Mouse (Mus musculus) heart, embryonic 13.5 days (tissue): ENCODE results near the gene Prkg1. TPM values are rescaled to one million over a fixed set of nuclear protein-coding genes. Genes with fewer than 3 reads are reported as not detected.
A peak's percentile ranks its signal among the peaks of the same experiment; 100 is the strongest.
"Not testable (repeated sequence)": the region's sequence is repeated elsewhere in the genome, so short reads cannot be mapped to it uniquely, and the experiment has no call there.

Experiments
- ATAC-seq: fragments of 200-750 bp; cut with Nextera tagmentation; 2 replicates; pipeline ENCODE4 v1.8.0; 2017; ENCODE audit warnings: moderate TSS enrichment; ENCODE audit not compliant: insufficient number of reproducible peaks, low FRiP score, low TSS enrichment; ENCODE audit errors: extremely low read depth
- H3K27ac ChIP-seq: fragments of 300-500 bp; sonication (generic); replicated peaks from 2 replicates; pipeline ENCODE4 v1.5.1; 2015; ENCODE audit warnings: moderate library complexity, mild to moderate bottlenecking, inconsistent platforms
- H3K27me3 ChIP-seq: fragments of 300-500 bp; sonication (generic); replicated peaks from 2 replicates; pipeline ENCODE4 v1.6.1; 2015; ENCODE audit warnings: mild to moderate bottlenecking, inconsistent platforms
- H3K36me3 ChIP-seq: fragments of 300-500 bp; sonication (generic); 2 replicates; pipeline ENCODE4 v1.6.1; 2015; ENCODE audit warnings: mild to moderate bottlenecking, inconsistent platforms
- H3K4me1 ChIP-seq: fragments of 300-500 bp; sonication (generic); 2 replicates; pipeline ENCODE4 v1.6.1; 2015; ENCODE audit warnings: inconsistent platforms
- H3K4me2 ChIP-seq: fragments of 300-500 bp; sonication (generic); 2 replicates; pipeline ENCODE4 v1.6.1; 2015; ENCODE audit warnings: inconsistent platforms, mild to moderate bottlenecking, moderate library complexity
- H3K4me3 ChIP-seq: fragments of 300-500 bp; sonication (generic); 2 replicates; pipeline ENCODE4 v1.5.1; 2015; ENCODE audit warnings: moderate library complexity, mild to moderate bottlenecking, inconsistent platforms
- H3K9ac ChIP-seq: fragments of 300-500 bp; sonication (generic); 2 replicates; pipeline ENCODE4 v1.6.1; 2015; ENCODE audit warnings: inconsistent platforms, mild to moderate bottlenecking, moderate library complexity
- H3K9me3 ChIP-seq: fragments of 300-500 bp; sonication (generic); 2 replicates; pipeline ENCODE4 v1.6.1; 2016; ENCODE audit warnings: inconsistent platforms
- WGBS: fragments of 180-500 bp; shearing (Covaris S2); methylation state at CpG from one replicate; pipeline ENCODE4 v1.1.7; 2015; ENCODE audit warnings: mixed read lengths; 5-methylcytosine and 5-hydroxymethylcytosine counted together
- polyA plus RNA-seq: library from polyadenylated mRNA; unstranded; fragments of >200 nt; fragmentation: Nextera tagmentation; extraction: Ambion mirVana; gene quantifications from 2 replicates; pipeline ENCODE4 v1.2.1, GENCODE M21; 2015

Gene Prkg1
- polyA plus RNA-seq, 1 experiment from 2014 or later = 6.9 TPM

GRCm38 (mm10) chr19:30563876-30564275, 1201.0 kb downstream of the Prkg1 start:
- H3K36me3 ChIP-seq = no peaks in the 10 kb centered on the region
- H3K27me3 ChIP-seq = no peaks in the 10 kb centered on the region
- H3K27ac ChIP-seq = no peak overlapping the region
- 56% methylated on average over 3 of the region's 3 CpGs for WGBS
- no peak overlapping the region for H3K4me2 ChIP-seq
- no peaks in the 10 kb centered on the region for H3K4me1 ChIP-seq
- ATAC-seq = no peak
- H3K9ac ChIP-seq = no peak overlapping the region
- no peak overlapping the region for H3K4me3 ChIP-seq
- peaks cover 5% of the 10 kb centered on the region; the same call in 1 of the 2 replicates for H3K9me3 ChIP-seq

GRCm38 (mm10) chr19:30558024-30558423, 1206.8 kb downstream of the Prkg1 start:
- Histone ChIP-seq H3K4me1 (no peaks in the 10 kb centered on the region), H3K36me3 (no peaks in the 10 kb centered on the region), H3K9me3 (peaks cover 5% of the 10 kb centered on the region; the same call in 1 of the 2 replicates), H3K9ac (no peak overlapping the region), H3K4me2 (no peak overlapping the region), H3K27me3 (peaks cover 10% of the 10 kb centered on the region), H3K4me3 (no peak overlapping the region), H3K27ac (no peak overlapping the region)
- ATAC-seq = no peak

- ATAC-seq = no peak
- 1% methylated on average over 12 of the region's 12 CpGs for WGBS
These were observed 1210.4 kb downstream of the Prkg1 start for GRCm38 (mm10) chr19:30554467-30554881.

GRCm38 (mm10) chr19:30553740-30554139, 1211.1 kb downstream of the Prkg1 start:
- Histone ChIP-seq H3K4me3 (no peak overlapping the region), H3K36me3 (no peaks in the 10 kb centered on the region), H3K4me1 (peaks cover 15% of the 10 kb centered on the region), H3K9me3 (no peaks in the 10 kb centered on the region), H3K27me3 (peaks cover 42% of the 10 kb centered on the region), H3K9ac (no peak overlapping the region), H3K4me2 (no peak overlapping the region), H3K27ac (no peak overlapping the region)
- 17% methylated on average over 4 of the region's 4 CpGs for WGBS
- ATAC-seq = no peak

More at GRCm38 (mm10) chr19:30554467-30554881, 1210.4 kb downstream of the Prkg1 start:
- no peaks in the 10 kb centered on the region for H3K9me3 ChIP-seq
- peak overlapping the region; percentile 76 for H3K4me2 ChIP-seq
- H3K27ac ChIP-seq = no peak overlapping the region
- peak overlapping the region; percentile 78 for H3K9ac ChIP-seq
- peaks cover 8% of the 10 kb centered on the region for H3K4me1 ChIP-seq
- H3K36me3 ChIP-seq = no peaks in the 10 kb centered on the region
- H3K4me3 ChIP-seq = peak overlapping the region; percentile 48
- peaks cover 36% of the 10 kb centered on the region for H3K27me3 ChIP-seq

GRCm38 (mm10) chr19:30552260-30552659, 1212.6 kb downstream of the Prkg1 start:
- Histone ChIP-seq H3K4me1 (peaks cover 19% of the 10 kb centered on the region), H3K27me3 (peaks cover 56% of the 10 kb centered on the region), H3K4me2 (no peak overlapping the region), H3K9ac (no peak overlapping the region), H3K4me3 (no peak overlapping the region), H3K27ac (no peak overlapping the region), H3K9me3 (no peaks in the 10 kb centered on the region), H3K36me3 (no peaks in the 10 kb centered on the region)
- WGBS = 55% methylated on average over 8 of the region's 8 CpGs
- ATAC-seq = no peak

GRCm38 (mm10) chr19:30549854-30550647, 1214.8 kb downstream of the Prkg1 start:
- H3K36me3 ChIP-seq = no peaks in the 10 kb centered on the region
- peak overlapping the region; percentile 51 for H3K4me3 ChIP-seq
- H3K4me2 ChIP-seq = peak overlapping the region; percentile 74
- under 1% methylated on average over 17 of the region's 17 CpGs for WGBS
- peaks cover 19% of the 10 kb centered on the region for H3K4me1 ChIP-seq
- no peaks in the 10 kb centered on the region for H3K9me3 ChIP-seq
- H3K9ac ChIP-seq = no peak overlapping the region
- no peak overlapping the region for H3K27ac ChIP-seq
- H3K27me3 ChIP-seq = peaks cover 74% of the 10 kb centered on the region
- ATAC-seq = no peak

GRCm38 (mm10) chr19:30549044-30549853, 1215.6 kb downstream of the Prkg1 start, which contains the start of gene Dkk1:
TSS of gene Dkk1 (minus strand) at chr19:30549665.
- no peak for ATAC-seq
- H3K9me3 ChIP-seq = no peaks in the 10 kb centered on the region
- H3K27me3 ChIP-seq = peaks cover 76% of the 10 kb centered on the region
- H3K4me1 ChIP-seq = peaks cover 19% of the 10 kb centered on the region
- peak within 1 kb of the TSS; percentile 57 for H3K9ac ChIP-seq
- WGBS = under 1% methylated on average over 26 of the region's 26 CpGs
- peak within 1 kb of the TSS; percentile 74 for H3K4me2 ChIP-seq
- H3K27ac ChIP-seq = no peak within 1 kb of the TSS
- peak within 1 kb of the TSS; percentile 51 for H3K4me3 ChIP-seq
- H3K36me3 ChIP-seq = no peaks in the 10 kb centered on the region

GRCm38 (mm10) chr19:30548411-30549043, 1216.3 kb downstream of the Prkg1 start:
- Histone ChIP-seq H3K36me3 (no peaks in the 10 kb centered on the region), H3K9ac (peak overlapping the region; percentile 57), H3K27me3 (peaks cover 73% of the 10 kb centered on the region), H3K4me1 (peaks cover 19% of the 10 kb centered on the region), H3K9me3 (no peaks in the 10 kb centered on the region), H3K27ac (no peak overlapping the region), H3K4me3 (peak overlapping the region; percentile 51), H3K4me2 (peak overlapping the region; percentile 74)
- no peak for ATAC-seq
- 2% methylated on average over 23 of the region's 23 CpGs for WGBS

- peak overlapping the region; percentile 76 for H3K9ac ChIP-seq
- H3K27ac ChIP-seq, H3K36me3 ChIP-seq, H3K4me1 ChIP-seq, H3K9me3 ChIP-seq, ATAC-seq: not testable (repeated sequence)
- H3K4me2 ChIP-seq = peak overlapping the region; percentile 73
- 1% methylated on average over 44 of the region's 44 CpGs for WGBS
- H3K4me3 ChIP-seq = peak overlapping the region; percentile 58
- H3K27me3 ChIP-seq = peaks cover 28% of the 10 kb centered on the region
These were observed 1225.4 kb downstream of the Prkg1 start for GRCm38 (mm10) chr19:30539365-30539941.

GRCm38 (mm10) chr19:30516771-30517170, 1248.1 kb downstream of the Prkg1 start:
- Histone ChIP-seq H3K27ac (no peak overlapping the region), H3K9ac (no peak overlapping the region), H3K9me3 (no peaks in the 10 kb centered on the region), H3K36me3 (no peaks in the 10 kb centered on the region), H3K27me3 (no peaks in the 10 kb centered on the region), H3K4me1 (no peaks in the 10 kb centered on the region), H3K4me2 (no peak overlapping the region), H3K4me3 (no peak overlapping the region)
- no peak for ATAC-seq
- WGBS = 48% methylated on average over 6 of the region's 6 CpGs
